Comparison of ENCODE assay signal across 18 mouse cellular contexts in the genomic region with DNA sequence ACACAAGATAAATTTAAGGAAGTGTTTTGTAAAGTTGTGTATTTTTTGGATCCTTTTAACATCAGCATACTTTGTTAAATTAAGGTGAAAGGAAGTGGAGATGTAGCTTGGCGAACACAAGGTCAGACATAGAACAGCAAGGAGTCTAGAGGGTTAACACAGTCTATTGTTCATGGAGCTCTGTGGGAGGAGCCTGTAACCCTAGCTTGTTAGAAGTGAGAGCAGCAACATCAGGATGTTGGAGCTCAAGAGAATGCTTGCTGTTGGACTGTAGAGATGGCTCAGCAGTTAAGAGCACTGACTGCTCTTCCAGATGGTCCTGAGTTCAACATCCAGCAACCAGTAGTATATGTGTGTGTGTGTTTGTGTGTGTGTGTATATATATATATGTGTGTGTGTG. TPM values are rescaled to one million over a fixed set of nuclear protein-coding genes. Genes with fewer than 3 reads are reported as not detected.
DNase-seq lines count a peak whose midpoint lies in the region; ATAC-seq lines count a peak whose summit lies in the region.
"Had no signal": no experiment of that assay in that cellular context is flagged by ENCODE, and none has a peak within 500 bp of the region (broad histone marks: within the 10 kb centered on the region; RNA-seq: fewer than 3 reads in every experiment).

No protein-coding gene starts in this region.

- ATAC-seq in heart, embryonic 12.5 days (ENCODE audit: insufficient number of reproducible peaks, low FRiP score), result no peak
- peak; percentile 61; the same call in 1 of the 2 replicates for ATAC-seq in limb, embryonic 13.5 days (ENCODE audit: low FRiP score, low read depth)
- ATAC-seq in erythroblast, adult 5-6 weeks (replicated peaks; ENCODE audit: low FRiP score, poor library complexity, severe bottlenecking), result no peak

- DNase-seq in heart, adult 18-20 months, result no peak
- DNase-seq in thymus, postnatal 0 days (ENCODE audit: low spot score), result peak; percentile 10
- no peak for DNase-seq in thymus, postnatal 10 days (ENCODE audit: low spot score in 2 of 2)
- DNase-seq in layer of hippocampus, adult 18-20 months (ENCODE audit: low spot score in 2 of 2), result no peak
- DNase-seq in right cerebral cortex, postnatal 36 days (ENCODE audit: low spot score in 2 of 2), result no peak
- DNase-seq: adrenal gland, postnatal 14 days; cerebellum, adult 18-20 months; heart, postnatal 4 days; kidney, adult 9 months; midbrain, embryonic 14.5 days; right cerebral cortex, postnatal 25 days had no signal

- H3K4me1 ChIP-seq in heart, embryonic 12.5 days (replicated peaks), result no peaks in the 10 kb centered on the region
- H3K4me1 ChIP-seq in limb, embryonic 13.5 days, result no peaks in the 10 kb centered on the region
- H3K4me1 ChIP-seq: neural tube, embryonic 13.5 days had no signal

- no peaks in the 10 kb centered on the region for H3K9me3 ChIP-seq in heart, embryonic 12.5 days (replicated peaks)
- no peaks in the 10 kb centered on the region for H3K9me3 ChIP-seq in limb, embryonic 13.5 days
- H3K9me3 ChIP-seq: neural tube, embryonic 13.5 days had no signal

- no peaks in the 10 kb centered on the region for H3K27me3 ChIP-seq in heart, embryonic 12.5 days (replicated peaks)
- no peaks in the 10 kb centered on the region for H3K27me3 ChIP-seq in limb, embryonic 13.5 days
- H3K27me3 ChIP-seq: neural tube, embryonic 13.5 days had no signal

- no peak overlapping the region for H3K9ac ChIP-seq in heart, embryonic 12.5 days
- no peak overlapping the region for H3K9ac ChIP-seq in limb, embryonic 13.5 days
- H3K9ac ChIP-seq: neural tube, embryonic 13.5 days had no signal

- peak overlapping the region; percentile 17; the same call in 1 of the 2 replicates for H3K4me2 ChIP-seq in heart, embryonic 12.5 days
- H3K4me2 ChIP-seq in limb, embryonic 13.5 days (replicated peaks), result 0 out of 2 replicates have a peak overlapping the region, but pooled peaks have one; percentile 14
- H3K4me2 ChIP-seq: neural tube, embryonic 13.5 days had no signal

- 52% methylated on average over 1 of the region's 1 CpGs for WGBS in heart, embryonic 12.5 days
- 33% methylated on average over 1 of the region's 1 CpGs for WGBS in limb, embryonic 13.5 days

- no peaks in the 10 kb centered on the region for H3K36me3 ChIP-seq in heart, embryonic 12.5 days
- no peaks in the 10 kb centered on the region for H3K36me3 ChIP-seq in limb, embryonic 13.5 days
- H3K36me3 ChIP-seq: neural tube, embryonic 13.5 days had no signal

- no peak overlapping the region for H3K27ac ChIP-seq in heart, embryonic 12.5 days (ENCODE audit: poor library complexity, severe bottlenecking)
- H3K27ac ChIP-seq in limb, embryonic 13.5 days, result no peak overlapping the region
- H3K27ac ChIP-seq: left cerebral cortex, adult 2 months; neural tube, embryonic 13.5 days had no signal

- no peak overlapping the region for H3K4me3 ChIP-seq in heart, embryonic 12.5 days
- no peak overlapping the region for H3K4me3 ChIP-seq in limb, embryonic 13.5 days
- H3K4me3 ChIP-seq: left cerebral cortex, adult 2 months; neural tube, embryonic 13.5 days had no signal

RNA-seq across cellular contexts. Expression of a gene that starts 6.6 kb away (rescaled TPM):
- not detected in 2 replicates for polyA plus RNA-seq in heart, embryonic 12.5 days (2016; fragmentation: Nextera tagmentation; extraction: Ambion mirVana)
- 10 to 100 TPM in 1 of 2 experiments, 1 to 10 TPM in 1; 5.1 to 17.7 TPM for total RNA-seq in heart, adult 18-20 months (2021)
- 1.0 and 1.5 TPM in 2 replicates for polyA plus RNA-seq in thymus, postnatal 0 days (2015; fragmentation: Nextera tagmentation; extraction: Ambion mirVana)
- 0.17 TPM in 1 of 2 replicates, not detected in the other for polyA plus RNA-seq in limb, embryonic 13.5 days (2015; fragmentation: Nextera tagmentation; extraction: Ambion mirVana)
- total RNA-seq in layer of hippocampus, adult 18-20 months (2021), result under 1 TPM; 0.74 to 0.79 TPM
- total RNA-seq in erythroblast, adult 5-6 weeks (2015; ENCODE audit: low replicate concordance), result not detected in 2 replicates
- not detected in 2 replicates for total RNA-seq in erythroblast, adult 5-6 weeks (2017; ENCODE audit: low replicate concordance)
- total RNA-seq: heart, postnatal 4 days had no signal
- polyA plus RNA-seq: C2C12; midbrain, embryonic 14.5 days had no signal

RNA-seq across cellular contexts. Expression of a gene that starts 16.6 kb away (rescaled TPM):
- polyA plus RNA-seq in heart, embryonic 12.5 days (2016; fragmentation: Nextera tagmentation; extraction: Ambion mirVana), result not detected in 2 replicates
- under 1 TPM; 0.30 to 0.49 TPM for total RNA-seq in heart, adult 18-20 months (2021)
- 0.78 and 0.88 TPM in 2 replicates for polyA plus RNA-seq in thymus, postnatal 0 days (2015; fragmentation: Nextera tagmentation; extraction: Ambion mirVana)
- 0.17 TPM in 1 of 2 replicates, not detected in the other for polyA plus RNA-seq in limb, embryonic 13.5 days (2015; fragmentation: Nextera tagmentation; extraction: Ambion mirVana)
- total RNA-seq in layer of hippocampus, adult 18-20 months (2021), result under 1 TPM in 1 of 2 experiments, not detected in 1; 0.23 TPM
- 64.0 and 64.8 TPM in 2 replicates for total RNA-seq in erythroblast, adult 5-6 weeks (2015; ENCODE audit: low replicate concordance)
- total RNA-seq in erythroblast, adult 5-6 weeks (2017; ENCODE audit: low replicate concordance), result 29.6 and 32.8 TPM in 2 replicates
- polyA plus RNA-seq: C2C12 had no signal

RNA-seq across cellular contexts. Expression of a gene that starts 18.2 kb away (rescaled TPM):
- 48.2 and 60.0 TPM in 2 replicates for polyA plus RNA-seq in heart, embryonic 12.5 days (2016; fragmentation: Nextera tagmentation; extraction: Ambion mirVana)
- 1 to 10 TPM; 4.3 to 9.3 TPM for total RNA-seq in heart, adult 18-20 months (2021)
- polyA plus RNA-seq in thymus, postnatal 0 days (2015; fragmentation: Nextera tagmentation; extraction: Ambion mirVana), result 114 and 120 TPM in 2 replicates
- 27.1 TPM in 2 replicates for polyA plus RNA-seq in limb, embryonic 13.5 days (2015; fragmentation: Nextera tagmentation; extraction: Ambion mirVana)
- total RNA-seq in layer of hippocampus, adult 18-20 months (2021), result 10 to 100 TPM; 43.6 to 52.5 TPM
- total RNA-seq in erythroblast, adult 5-6 weeks (2015; ENCODE audit: low replicate concordance), result 44.7 and 49.2 TPM in 2 replicates
- 43.8 and 74.6 TPM in 2 replicates for total RNA-seq in erythroblast, adult 5-6 weeks (2017; ENCODE audit: low replicate concordance)

RNA-seq across cellular contexts. Expression of a gene that starts 23.2 kb away (rescaled TPM):
- 6.7 and 7.3 TPM in 2 replicates for polyA plus RNA-seq in heart, embryonic 12.5 days (2016; fragmentation: Nextera tagmentation; extraction: Ambion mirVana)
- 1 to 10 TPM in 1 of 2 experiments, under 1 TPM in 1; 0.82 to 7.1 TPM for total RNA-seq in heart, adult 18-20 months (2021)
- 1.6 and 2.1 TPM in 2 replicates for polyA plus RNA-seq in thymus, postnatal 0 days (2015; fragmentation: Nextera tagmentation; extraction: Ambion mirVana)
- 16.4 TPM in 2 replicates for polyA plus RNA-seq in limb, embryonic 13.5 days (2015; fragmentation: Nextera tagmentation; extraction: Ambion mirVana)
- total RNA-seq in layer of hippocampus, adult 18-20 months (2021), result 10 to 100 TPM; 12.9 to 14.8 TPM
- 4.4 TPM in 1 of 2 replicates, not detected in the other for total RNA-seq in erythroblast, adult 5-6 weeks (2015; ENCODE audit: low replicate concordance)
- total RNA-seq in erythroblast, adult 5-6 weeks (2017; ENCODE audit: low replicate concordance), result 2.8 and 5.6 TPM in 2 replicates

RNA-seq across cellular contexts. Expression of a gene that starts 23.6 kb away (rescaled TPM):
- 0.33 TPM in 1 of 2 replicates, not detected in the other for polyA plus RNA-seq in heart, embryonic 12.5 days (2016; fragmentation: Nextera tagmentation; extraction: Ambion mirVana)
- total RNA-seq in heart, adult 18-20 months (2021), result not detected
- 0.31 and 0.42 TPM in 2 replicates for polyA plus RNA-seq in thymus, postnatal 0 days (2015; fragmentation: Nextera tagmentation; extraction: Ambion mirVana)
- polyA plus RNA-seq in limb, embryonic 13.5 days (2015; fragmentation: Nextera tagmentation; extraction: Ambion mirVana), result 0.33 TPM in 1 of 2 replicates, not detected in the other
- total RNA-seq in layer of hippocampus, adult 18-20 months (2021), result under 1 TPM in 1 of 2 experiments, not detected in 1; 0.92 TPM
- total RNA-seq in erythroblast, adult 5-6 weeks (2015; ENCODE audit: low replicate concordance), result not detected in 2 replicates
- not detected in 2 replicates for total RNA-seq in erythroblast, adult 5-6 weeks (2017; ENCODE audit: low replicate concordance)
- total RNA-seq: adrenal gland, postnatal 14 days; heart, postnatal 4 days; left cerebral cortex, adult 2 months had no signal
- polyA plus RNA-seq: neural tube, embryonic 13.5 days; testis, adult 2 months had no signal

Comparison
In these comparisons a context has a peak if more than half of its experiments do, and no peak if none do; other contexts are left out.
1. RNA of a gene that starts 16.6 kb away (total RNA-seq): 29.6 to 64.8 TPM in erythroblast, adult 5-6 weeks; 0.30 to 0.49 TPM in heart, adult 18-20 months and 0.23 TPM in layer of hippocampus, adult 18-20 months; every median in the first group is over 10 times any median in the second.
2. RNA of a gene that starts 18.2 kb away (total RNA-seq): 43.8 to 74.6 TPM in erythroblast, adult 5-6 weeks and 43.6 to 52.5 TPM in layer of hippocampus, adult 18-20 months; 4.3 to 9.3 TPM in heart, adult 18-20 months; every median in the first group is over 4 times any median in the second.